In the genomic region with DNA sequence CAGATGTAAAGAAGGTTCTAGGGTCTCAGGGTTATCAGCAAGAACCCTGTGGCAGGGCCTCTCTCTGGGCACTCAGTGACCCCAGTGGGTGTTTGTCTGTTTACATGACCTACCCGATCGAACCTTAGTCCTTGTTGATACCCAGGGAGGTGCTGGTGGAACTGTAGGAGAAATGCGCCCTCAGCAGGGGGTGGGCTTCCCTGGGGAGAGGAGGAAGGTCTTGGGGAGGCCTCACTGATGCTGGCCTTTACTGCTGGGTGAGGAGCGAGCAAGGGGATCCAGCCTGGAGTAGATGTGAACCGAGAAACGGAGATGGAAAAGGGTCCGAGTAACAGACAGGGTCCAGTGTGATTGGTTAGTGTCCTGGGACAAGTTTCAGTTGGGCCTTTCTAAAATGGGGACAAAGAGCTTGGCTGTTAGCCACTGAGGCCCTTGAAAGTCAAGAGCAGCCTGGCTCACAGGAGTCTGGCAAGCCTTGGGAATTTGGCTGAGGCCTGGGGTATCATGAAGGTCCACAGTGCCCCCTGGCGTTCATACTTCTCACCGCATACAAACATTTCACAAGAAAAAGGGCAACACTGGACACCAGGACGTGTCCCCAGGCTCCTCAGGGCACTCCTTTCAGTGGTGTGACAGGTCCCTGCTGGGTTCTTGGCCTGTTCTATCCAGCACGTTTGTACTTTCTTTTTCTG, we compare ENCODE assay signal across 8 mouse cellular contexts. TPM values are rescaled to one million over a fixed set of nuclear protein-coding genes. Genes with fewer than 3 reads are reported as not detected.
DNase-seq lines count a peak whose midpoint lies in the region; ATAC-seq lines count a peak whose summit lies in the region.

No protein-coding gene starts in this region.

- peaks cover 19% of the 10 kb centered on the region for H3K36me3 ChIP-seq in erythroblast, embryonic 14.5 days (ENCODE audit: control insufficient read depth)
- H3K36me3 ChIP-seq in heart, embryonic 12.5 days: peaks cover 8% of the 10 kb centered on the region
- H3K36me3 ChIP-seq in kidney, embryonic 16.5 days (ENCODE audit: insufficient read depth, low read length): peaks cover 6% of the 10 kb centered on the region; the same call in 1 of the 2 replicates

- H3K9me3 ChIP-seq in erythroblast, embryonic 14.5 days (ENCODE audit: control insufficient read depth, low read length): no peaks in the 10 kb centered on the region; the same call in 1 of the 2 replicates
- no peaks in the 10 kb centered on the region for H3K9me3 ChIP-seq in heart, embryonic 12.5 days (replicated peaks)
- no peaks in the 10 kb centered on the region for H3K9me3 ChIP-seq in kidney, embryonic 16.5 days (ENCODE audit: low read length)

- H3K4me2 ChIP-seq in heart, embryonic 12.5 days: no peak overlapping the region
- no peak overlapping the region for H3K4me2 ChIP-seq in kidney, embryonic 16.5 days (replicated peaks; ENCODE audit: low read depth, low read length)

- no peak overlapping the region for H3K9ac ChIP-seq in heart, embryonic 12.5 days
- 0 out of 2 replicates have a peak overlapping the region, but pooled peaks have one; percentile 8 for H3K9ac ChIP-seq in kidney, embryonic 16.5 days (replicated peaks; ENCODE audit: low read length)

- DNase-seq in A20 (ENCODE audit: low read depth, low spot score) (peak; percentile 77), liver (peak; percentile 88)
- peak; percentile 97 for DNase-seq in brain, adult 2 months (ENCODE audit: low read depth, low spot score)
- peak; percentile 54 to 71 for DNase-seq in spleen, postnatal 36 days (ENCODE audit: low spot score in 2 of 2)

- no peak overlapping the region for H3K27ac ChIP-seq in heart, embryonic 12.5 days (ENCODE audit: poor library complexity, severe bottlenecking)
- peak overlapping the region; percentile 20; the same call in 1 of the 2 replicates for H3K27ac ChIP-seq in kidney, embryonic 16.5 days (ENCODE audit: low read length)

- no peaks in the 10 kb centered on the region for H3K27me3 ChIP-seq in erythroblast, embryonic 14.5 days (ENCODE audit: control insufficient read depth)
- H3K27me3 ChIP-seq in heart, embryonic 12.5 days (replicated peaks): no peaks in the 10 kb centered on the region
- H3K27me3 ChIP-seq in kidney, embryonic 16.5 days (ENCODE audit: insufficient read depth, low read length): no peaks in the 10 kb centered on the region

- 39% methylated on average over 11 of the region's 11 CpGs for WGBS in heart, embryonic 12.5 days
- WGBS in kidney, embryonic 16.5 days: 40% methylated on average over 11 of the region's 11 CpGs

- H3K4me3 ChIP-seq in erythroblast, embryonic 14.5 days (replicated peaks): peak overlapping the region; percentile 12
- no peak overlapping the region for H3K4me3 ChIP-seq in heart, embryonic 12.5 days
- H3K4me3 ChIP-seq in kidney, embryonic 16.5 days (ENCODE audit: low read length): no peak overlapping the region

- H3K4me1 ChIP-seq in erythroblast, embryonic 14.5 days (ENCODE audit: control insufficient read depth): peaks cover 51% of the 10 kb centered on the region
- H3K4me1 ChIP-seq in heart, embryonic 12.5 days (replicated peaks): peaks cover 12% of the 10 kb centered on the region
- H3K4me1 ChIP-seq in kidney, embryonic 16.5 days (ENCODE audit: insufficient read depth, low read length): no peaks in the 10 kb centered on the region

- ATAC-seq in heart, embryonic 12.5 days (ENCODE audit: insufficient number of reproducible peaks, low FRiP score): peak; percentile 54
- peak; percentile 62 for ATAC-seq in kidney, embryonic 16.5 days (ENCODE audit: low FRiP score, low TSS enrichment)
- ATAC-seq in monocyte, adult 5-6 weeks (replicated peaks; ENCODE audit: insufficient number of reproducible peaks, low FRiP score, low TSS enrichment, poor library complexity, severe bottlenecking): peak; percentile 81

RNA-seq across cellular contexts. Expression of a gene that starts 1.9 kb away (rescaled TPM):
- 1.2 and 1.4 TPM in 2 replicates for polyA plus RNA-seq in erythroblast, embryonic 14.5 days (2012)
- polyA plus RNA-seq in heart, embryonic 12.5 days (2016; fragmentation: Nextera tagmentation; extraction: Ambion mirVana): 68.7 and 80.2 TPM in 2 replicates
- 89.2 and 89.4 TPM in 2 replicates for polyA plus RNA-seq in kidney, embryonic 16.5 days (2015; fragmentation: Nextera tagmentation; extraction: Ambion mirVana)
- total RNA-seq in monocyte, adult 5-6 weeks (2017): 37.3 to 62.6 TPM (median 61.9 TPM) in 3 replicates

RNA-seq across cellular contexts. Expression of a gene that starts 9.2 kb away (rescaled TPM):
- polyA plus RNA-seq in erythroblast, embryonic 14.5 days (2012): not detected in 2 replicates
- not detected in 2 replicates for polyA plus RNA-seq in heart, embryonic 12.5 days (2016; fragmentation: Nextera tagmentation; extraction: Ambion mirVana)
- polyA plus RNA-seq in kidney, embryonic 16.5 days (2015; fragmentation: Nextera tagmentation; extraction: Ambion mirVana): not detected in 2 replicates
- total RNA-seq in monocyte, adult 5-6 weeks (2017): not detected in 3 replicates

RNA-seq across cellular contexts. Expression of a gene that starts 28.8 kb away (rescaled TPM):
- 4.2 and 6.3 TPM in 2 replicates for polyA plus RNA-seq in erythroblast, embryonic 14.5 days (2012)
- polyA plus RNA-seq in heart, embryonic 12.5 days (2016; fragmentation: Nextera tagmentation; extraction: Ambion mirVana): 17.7 and 19.6 TPM in 2 replicates
- 33.6 and 37.3 TPM in 2 replicates for polyA plus RNA-seq in kidney, embryonic 16.5 days (2015; fragmentation: Nextera tagmentation; extraction: Ambion mirVana)
- 6.8 to 24.4 TPM (median 11.1 TPM) in 3 replicates for total RNA-seq in monocyte, adult 5-6 weeks (2017)

RNA-seq across cellular contexts. Expression of a gene that starts 44.1 kb away (rescaled TPM):
- 2.9 and 4.2 TPM in 2 replicates for polyA plus RNA-seq in erythroblast, embryonic 14.5 days (2012)
- 22.8 and 24.6 TPM in 2 replicates for polyA plus RNA-seq in heart, embryonic 12.5 days (2016; fragmentation: Nextera tagmentation; extraction: Ambion mirVana)
- polyA plus RNA-seq in kidney, embryonic 16.5 days (2015; fragmentation: Nextera tagmentation; extraction: Ambion mirVana): 28.4 and 28.9 TPM in 2 replicates
- 3.2 to 7.3 TPM (median 4.8 TPM) in 3 replicates for total RNA-seq in monocyte, adult 5-6 weeks (2017)

RNA-seq across cellular contexts. Expression of a gene that starts 53.0 kb away (rescaled TPM):
- not detected in 2 replicates for polyA plus RNA-seq in erythroblast, embryonic 14.5 days (2012)
- polyA plus RNA-seq in heart, embryonic 12.5 days (2016; fragmentation: Nextera tagmentation; extraction: Ambion mirVana): 6.2 and 6.3 TPM in 2 replicates
- 35.2 and 38.1 TPM in 2 replicates for polyA plus RNA-seq in kidney, embryonic 16.5 days (2015; fragmentation: Nextera tagmentation; extraction: Ambion mirVana)
- 0.19 TPM in 1 of 3 replicates, not detected in the others for total RNA-seq in monocyte, adult 5-6 weeks (2017)

Comparison
In these comparisons a context has a peak if more than half of its experiments do, and no peak if none do; other contexts are left out.
1. RNA of a gene that starts 1.9 kb away (polyA plus RNA-seq): 89.2 to 89.4 TPM in kidney, embryonic 16.5 days and 68.7 to 80.2 TPM in heart, embryonic 12.5 days; 1.2 to 1.4 TPM in erythroblast, embryonic 14.5 days; every median in the first group is over 10 times any median in the second.
2. Peak in every context shown above with its lines, with median percentiles within 50 percentile points of each other: DNase-seq and ATAC-seq.